Mouse (Mus musculus) intestine, postnatal 0 days (tissue): ENCODE measurements around the gene Dvl3. TPM values are rescaled to one million over a fixed set of nuclear protein-coding genes. Genes with fewer than 3 reads are reported as not detected.
A peak's percentile ranks its signal among the peaks of the same experiment; 100 is the strongest.
"Not testable (repeated sequence)": the region's sequence is repeated elsewhere in the genome, so short reads cannot be mapped to it uniquely, and the experiment has no call there.

ENCODE experiments used
- ATAC-seq: fragments of 200-750 bp; cut with Nextera tagmentation; 2 replicates; pipeline ENCODE4 v1.8.0; 2017; ENCODE audit warnings: mild to moderate bottlenecking, moderate TSS enrichment, moderate library complexity
- H3K27ac ChIP-seq: fragments of 300-500 bp; sonication (generic); 2 replicates; pipeline ENCODE4 v1.5.1; 2014; ENCODE audit warnings: mild to moderate bottlenecking, low read depth, low read length, moderate library complexity
- H3K27me3 ChIP-seq: fragments of 300-500 bp; sonication (generic); replicated peaks from 2 replicates; pipeline ENCODE4 v1.6.1; 2014; ENCODE audit warnings: low read length, mixed read lengths; ENCODE audit not compliant: control insufficient read depth, insufficient read depth
- H3K36me3 ChIP-seq: fragments of 300-500 bp; sonication (generic); 2 replicates; pipeline ENCODE4 v1.6.1; 2014; ENCODE audit warnings: mild to moderate bottlenecking, moderate library complexity; ENCODE audit not compliant: control insufficient read depth, insufficient read depth
- H3K4me1 ChIP-seq: fragments of 300-500 bp; sonication (generic); replicated peaks from 2 replicates; pipeline ENCODE4 v1.6.1; 2014; ENCODE audit warnings: antibody characterized with exemption, low read length, mixed read lengths; ENCODE audit not compliant: control insufficient read depth, insufficient read depth
- H3K4me2 ChIP-seq: fragments of 300-500 bp; sonication (generic); replicated peaks from 2 replicates; pipeline ENCODE4 v1.6.1; 2014; ENCODE audit warnings: low read depth, mild to moderate bottlenecking, moderate library complexity
- H3K4me3 ChIP-seq: fragments of 300-500 bp; sonication (generic); 2 replicates; pipeline ENCODE4 v1.5.1; 2014; ENCODE audit warnings: low read depth, low read length
- H3K9ac ChIP-seq: fragments of 300-500 bp; sonication (generic); 2 replicates; pipeline ENCODE4 v1.6.1; 2014; ENCODE audit warnings: mild to moderate bottlenecking, low read depth, low read length
- H3K9me3 ChIP-seq: fragments of 300-500 bp; sonication (generic); 2 replicates; pipeline ENCODE4 v1.6.1; 2016; ENCODE audit warnings: mixed run types; ENCODE audit not compliant: control insufficient read depth
- CTCF ChIP-seq: sonication (generic); IDR thresholded peaks from 2 replicates; pipeline ENCODE4 v1.5.1; 2016; ENCODE audit warnings: low read depth, mild to moderate bottlenecking, control low read depth, antibody characterized with exemption, moderate library complexity
- WGBS: fragments of 180-500 bp; shearing (Covaris S2); extraction: QIAGEN DNeasy Blood & Tissue Kit; methylation state at CpG from one replicate; pipeline ENCODE4 v1.1.7; 2014; 5-methylcytosine and 5-hydroxymethylcytosine counted together
- polyA plus RNA-seq: library from polyadenylated mRNA; unstranded; fragments of >200 nt; fragmentation: Nextera tagmentation; extraction: Ambion mirVana; gene quantifications from 2 replicates; pipeline ENCODE4 v1.2.1, GENCODE M21; 2015

Dvl3 gene
- polyA plus RNA-seq, 1 experiment from 2014 or later: 13.7 TPM

DNA sequence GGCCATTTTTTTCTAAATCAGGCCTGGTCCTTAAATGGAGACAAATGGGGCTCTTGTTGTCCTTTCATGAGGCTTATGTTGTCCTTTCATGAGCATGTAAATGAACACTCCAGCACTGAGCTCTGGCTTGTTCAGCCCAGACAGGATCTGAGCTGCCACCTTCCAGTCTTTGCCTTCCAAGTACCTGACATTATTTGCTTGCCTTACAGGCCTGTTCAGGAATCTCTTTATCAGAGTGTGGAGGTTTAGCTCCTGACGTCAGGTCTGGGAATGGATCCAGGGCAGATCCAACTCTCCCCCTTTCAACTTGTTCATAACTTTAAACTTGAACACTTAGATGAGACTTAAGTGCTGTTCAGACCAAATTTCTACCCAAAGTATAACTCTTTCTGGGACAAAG, 39.9 kb upstream of the Dvl3 start:
- Histone ChIP-seq H3K9ac (no peak overlapping the region), H3K27ac (no peak overlapping the region), H3K36me3 (no peaks in the 10 kb centered on the region), H3K4me2 (no peak overlapping the region), H3K9me3 (no peaks in the 10 kb centered on the region), H3K4me1 (no peaks in the 10 kb centered on the region), H3K27me3 (no peaks in the 10 kb centered on the region), H3K4me3 (no peak overlapping the region)
- TF ChIP-seq CTCF: no peak
- WGBS: 42% methylated on average over 1 of the region's 1 CpGs
- ATAC-seq: no peak

DNA sequence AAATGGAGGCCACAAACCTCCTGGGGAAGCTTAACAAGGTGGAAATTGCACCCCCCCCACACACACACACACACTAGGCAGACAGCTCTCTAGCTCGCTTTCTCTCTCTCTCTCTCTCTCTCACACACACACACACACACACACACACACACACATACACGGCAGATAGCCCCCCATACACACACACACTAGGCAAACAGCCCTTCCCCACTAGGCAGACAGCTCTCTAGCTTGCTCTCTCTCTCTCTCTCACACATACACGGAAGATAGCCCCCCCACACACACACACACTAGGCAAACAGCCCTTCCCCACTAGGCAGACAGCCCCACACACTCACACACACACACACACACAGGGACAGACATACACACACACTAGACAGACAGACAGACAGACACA, 39.5 kb upstream of the Dvl3 start:
- Histone ChIP-seq H3K36me3 (no peaks in the 10 kb centered on the region), H3K4me2 (no peak overlapping the region), H3K27ac (no peak overlapping the region), H3K9me3 (no peaks in the 10 kb centered on the region), H3K4me3 (no peak overlapping the region), H3K27me3 (no peaks in the 10 kb centered on the region), H3K4me1 (no peaks in the 10 kb centered on the region), H3K9ac (no peak overlapping the region)
- ATAC-seq: no peak
- TF ChIP-seq CTCF: no peak
- WGBS: 60% methylated on average over 3 of the region's 3 CpGs

DNA sequence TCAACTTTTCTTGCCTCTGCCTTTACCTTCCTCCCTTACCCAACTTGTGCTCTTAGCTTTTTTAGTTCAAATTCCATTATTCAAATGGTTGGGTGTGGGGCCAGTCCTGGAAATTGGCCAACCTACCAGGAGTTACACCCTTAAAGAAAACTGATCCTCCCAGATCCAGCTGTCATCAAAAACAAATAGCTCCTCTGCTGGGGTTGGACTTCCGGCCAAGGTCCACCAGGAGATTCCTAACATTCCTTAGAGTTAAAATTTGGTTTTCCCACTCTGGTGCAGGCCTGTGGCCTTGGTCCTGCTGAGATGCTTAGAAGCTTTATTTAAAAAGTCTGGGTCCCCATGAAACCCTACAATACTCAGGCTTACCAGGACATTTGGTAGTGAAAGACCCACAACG, 38.3 kb upstream of the Dvl3 start:
- peak; percentile 17; the same call in 1 of the 2 replicates for ATAC-seq

DNA sequence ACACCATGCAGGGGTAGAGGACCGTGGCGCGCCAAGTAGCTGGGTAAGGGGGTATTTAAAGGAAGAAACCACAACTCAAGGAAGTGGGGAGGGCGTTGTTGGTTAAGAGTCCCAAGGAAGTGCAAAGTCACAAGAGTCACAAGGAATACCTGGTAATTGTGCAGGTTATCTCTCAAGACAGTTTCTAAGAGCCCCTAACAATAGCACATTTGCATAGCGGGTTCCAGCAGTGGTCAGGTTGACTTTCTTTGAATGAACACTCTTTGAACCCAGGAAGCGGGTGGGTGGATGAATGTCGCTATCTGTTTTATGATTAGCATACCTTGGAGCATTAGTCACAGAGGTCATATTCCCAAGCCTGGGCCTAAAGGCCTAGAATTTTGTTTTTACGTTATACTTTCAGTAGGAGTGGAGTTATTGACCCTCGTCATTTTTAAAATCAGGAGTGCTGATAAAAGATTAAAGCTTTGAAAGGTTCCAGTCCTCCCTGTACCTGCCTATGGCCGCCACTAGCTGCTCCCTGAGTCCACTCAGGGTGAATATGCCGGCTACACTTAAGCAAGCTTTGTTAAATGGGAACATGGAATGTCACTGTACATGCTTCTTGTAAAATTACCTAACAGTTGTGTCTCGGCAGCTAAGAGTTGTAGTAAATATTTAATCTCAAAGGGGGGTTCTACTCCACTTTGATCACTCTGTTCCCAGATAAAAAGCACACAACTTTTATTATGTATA, 37.6 kb upstream of the Dvl3 start:
- not testable (repeated sequence) for H3K9ac ChIP-seq, H3K9me3 ChIP-seq, H3K4me3 ChIP-seq, H3K36me3 ChIP-seq, H3K27ac ChIP-seq, H3K4me2 ChIP-seq, H3K4me1 ChIP-seq, H3K27me3 ChIP-seq
- 65% methylated on average over 12 of the region's 12 CpGs for WGBS
- ATAC-seq: peak; percentile 37; the same call in 1 of the 2 replicates

More for the DNA sequence above, 38.3 kb upstream of the Dvl3 start:
- H3K4me1 ChIP-seq: no peaks in the 10 kb centered on the region
- no peak overlapping the region for H3K4me3 ChIP-seq
- H3K4me2 ChIP-seq: no peak overlapping the region
- 47% methylated on average over 2 of the region's 2 CpGs for WGBS
- TF ChIP-seq CTCF: no peak
- no peaks in the 10 kb centered on the region for H3K36me3 ChIP-seq
- H3K9ac ChIP-seq: no peak overlapping the region
- no peaks in the 10 kb centered on the region for H3K9me3 ChIP-seq
- no peaks in the 10 kb centered on the region for H3K27me3 ChIP-seq
- no peak overlapping the region; the same call in 1 of the 2 replicates for H3K27ac ChIP-seq

DNA sequence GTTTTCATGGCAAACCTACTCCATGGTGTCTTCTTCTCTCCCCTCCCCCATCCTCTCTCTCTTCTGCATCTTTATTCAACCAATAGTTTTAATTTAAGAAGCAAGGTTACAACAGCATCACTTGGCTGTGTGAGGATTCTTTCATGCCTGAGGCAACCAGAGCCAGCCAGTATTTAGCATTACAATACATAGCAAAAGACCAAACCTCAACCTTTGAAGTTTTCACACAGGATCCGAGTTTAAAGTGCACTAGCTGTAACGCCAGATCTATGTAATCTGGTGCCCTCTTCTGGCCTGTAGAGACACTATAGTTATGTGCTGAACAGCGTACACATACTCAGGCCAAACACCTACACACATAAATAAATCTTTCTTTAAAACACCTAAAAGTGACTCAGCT, 36.7 kb upstream of the Dvl3 start:
- Histone ChIP-seq H3K27ac (no peak overlapping the region), H3K4me3 (no peak overlapping the region), H3K9me3 (no peaks in the 10 kb centered on the region), H3K4me2 (no peak overlapping the region), H3K27me3 (no peaks in the 10 kb centered on the region), H3K36me3 (no peaks in the 10 kb centered on the region), H3K9ac (no peak overlapping the region), H3K4me1 (no peaks in the 10 kb centered on the region)
- 57% methylated on average over 3 of the region's 3 CpGs for WGBS
- TF ChIP-seq CTCF: peak; percentile 72
- ATAC-seq: no peak

DNA sequence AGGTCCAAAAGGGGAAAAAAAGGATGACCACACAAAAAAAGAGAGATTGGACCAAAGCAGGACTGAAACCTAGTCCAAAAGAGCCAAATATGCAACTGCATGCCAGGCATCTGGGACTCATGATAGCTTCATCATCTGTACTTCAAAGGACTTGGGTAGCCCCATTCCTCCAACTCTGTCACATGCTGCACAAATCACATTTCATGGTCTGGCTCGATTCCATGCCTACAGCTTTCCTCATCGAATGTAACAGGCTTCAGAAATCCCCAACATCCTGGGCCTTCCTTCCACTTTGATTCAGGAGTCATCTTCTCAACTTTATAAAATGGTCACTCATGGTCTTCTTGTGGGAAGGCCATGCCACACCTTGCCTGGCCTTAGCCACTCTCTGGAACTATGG, 35.0 kb upstream of the Dvl3 start:
- Histone ChIP-seq H3K36me3 (no peaks in the 10 kb centered on the region), H3K27ac (no peak overlapping the region), H3K4me1 (no peaks in the 10 kb centered on the region), H3K9ac (no peak overlapping the region), H3K27me3 (no peaks in the 10 kb centered on the region), H3K9me3 (no peaks in the 10 kb centered on the region), H3K4me3 (no peak overlapping the region), H3K4me2 (no peak overlapping the region)
- no peak for TF ChIP-seq CTCF
- no peak for ATAC-seq
- 77% methylated on average over 2 of the region's 2 CpGs for WGBS

DNA sequence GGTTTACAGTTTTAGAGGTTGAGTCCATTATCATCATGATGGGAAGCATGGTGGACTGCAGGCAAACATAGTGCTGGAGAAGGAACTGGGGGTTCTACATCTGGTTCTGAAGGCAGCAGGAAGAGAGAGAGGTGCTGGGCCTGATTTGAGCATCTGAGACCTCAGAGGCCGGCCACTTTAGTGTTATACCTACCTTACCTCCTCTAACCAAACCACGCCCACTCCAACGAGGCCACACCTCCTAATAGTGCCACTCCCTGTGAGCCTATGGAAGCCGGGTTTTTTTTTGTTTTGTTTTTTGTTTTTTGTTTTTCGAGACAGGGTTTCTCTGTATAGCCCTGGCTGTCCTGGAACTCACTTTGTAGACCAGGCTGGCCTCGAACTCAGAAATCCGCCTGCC, 33.1 kb upstream of the Dvl3 start:
- not testable (repeated sequence) for H3K4me1 ChIP-seq, H3K27ac ChIP-seq, H3K4me3 ChIP-seq, H3K4me2 ChIP-seq, ATAC-seq, H3K36me3 ChIP-seq, H3K27me3 ChIP-seq, H3K9ac ChIP-seq, H3K9me3 ChIP-seq
- WGBS: 91% methylated on average over 7 of the region's 7 CpGs
